Mouse (Mus musculus) liver, adult (tissue): ENCODE results near the gene Pdcd2l.

Experiments used
- GATA4 ChIP-seq: IDR thresholded peaks from 2 replicates; pipeline ENCODE4 v1.6.1; 2014; ENCODE audit warnings: mild to moderate bottlenecking, low read length; ENCODE audit not compliant: insufficient replicate concordance

Gene Pdcd2l

GRCm38 (mm10) chr7:34196132-34197128 lies at the start of gene Pdcd2l:
Gene Pdcd2l, minus strand, starts transcription at chr7:34196661.
- TF ChIP-seq GATA4: peak; percentile 80; the same call in 1 of the 2 replicates

GRCm38 (mm10) chr7:34242176-34242575 lies 45.7 kb upstream of the Pdcd2l start:
- no peak for TF ChIP-seq GATA4

- TF ChIP-seq GATA4: no peak
These were observed 41.6 kb upstream of the Pdcd2l start for GRCm38 (mm10) chr7:34238086-34238485.

GRCm38 (mm10) chr7:34235602-34236001 lies 39.1 kb upstream of the Pdcd2l start:
- no peak for TF ChIP-seq GATA4

GRCm38 (mm10) chr7:34234610-34235561 lies 38.4 kb upstream of the Pdcd2l start:
- TF ChIP-seq GATA4: no peak

GRCm38 (mm10) chr7:34233909-34234609 lies 37.6 kb upstream of the Pdcd2l start:
- TF ChIP-seq GATA4: no peak

GRCm38 (mm10) chr7:34232785-34233725 lies 36.6 kb upstream of the Pdcd2l start:
- TF ChIP-seq GATA4: peak; percentile 80; the same call in 1 of the 2 replicates

- TF ChIP-seq GATA4: peak; percentile 35; the same call in 1 of the 2 replicates
These were observed 33.7 kb upstream of the Pdcd2l start, which contains the start of gene Gpi1 for GRCm38 (mm10) chr7:34230116-34230515. Gene Gpi1, minus strand, starts transcription at chr7:34230336.

- TF ChIP-seq GATA4: no peak
These were observed 33.2 kb upstream of the Pdcd2l start for GRCm38 (mm10) chr7:34229691-34230111.

GRCm38 (mm10) chr7:34229153-34229552 lies 32.7 kb upstream of the Pdcd2l start:
- TF ChIP-seq GATA4: no peak

GRCm38 (mm10) chr7:34228641-34229040 lies 32.2 kb upstream of the Pdcd2l start:
- TF ChIP-seq GATA4: no peak

GRCm38 (mm10) chr7:34226846-34227245 lies 30.4 kb upstream of the Pdcd2l start:
- no peak for TF ChIP-seq GATA4

GRCm38 (mm10) chr7:34226086-34226485 lies 29.6 kb upstream of the Pdcd2l start:
- no peak for TF ChIP-seq GATA4

- no peak for TF ChIP-seq GATA4
These were observed 27.8 kb upstream of the Pdcd2l start for GRCm38 (mm10) chr7:34224308-34224707.

- TF ChIP-seq GATA4: no peak
These were observed 25.9 kb upstream of the Pdcd2l start for GRCm38 (mm10) chr7:34222340-34222739.
